Mouse (Mus musculus) liver, adult 2 months (tissue): ENCODE results near the gene Mkrn1.

Source experiments
- CTCF ChIP-seq: fragments of 200-500 bp; IDR thresholded peaks from 2 replicates; pipeline ENCODE4 v1.5.1; 2011; ENCODE audit warnings: low read depth, low read length, control low read depth
- POLR2A ChIP-seq: fragments of 200-500 bp; IDR thresholded peaks from 2 replicates; pipeline ENCODE4 v1.6.1; 2011; ENCODE audit warnings: low read length, control low read depth; ENCODE audit not compliant: insufficient read depth; ENCODE audit errors: extremely low read depth

- TF ChIP-seq CTCF: no peak
- no peak for TF ChIP-seq POLR2A
Observed at GRCm38 (mm10) chr6:39379749-39380148, 40.5 kb downstream of the Mkrn1 start.
